16 mouse cellular contexts compared by ENCODE assay signal in genomic region chr7:44669103-44669502, GRCm38 (mm10). TPM values are rescaled to one million over a fixed set of nuclear protein-coding genes. Genes with fewer than 3 reads are reported as not detected.
DNase-seq lines count a peak whose midpoint lies in the region; ATAC-seq lines count a peak whose summit lies in the region.
"Had no signal": no experiment of that assay in that cellular context is flagged by ENCODE, and none has a peak within 500 bp of the region (broad histone marks: within the 10 kb centered on the region; RNA-seq: fewer than 3 reads in every experiment).

No protein-coding gene starts in this region.

- DNase-seq in embryonic facial prominence, embryonic 10.5 days (ENCODE audit: low spot score), result no peak
- DNase-seq in ZHBTc4 (ENCODE audit: low read depth, low spot score), result peak; percentile 13
- DNase-seq in kidney, postnatal 25 days, result peak; percentile 78 to 93
- peak; percentile 74 to 89 for DNase-seq in lung, postnatal 4 days
- no peak for DNase-seq in embryo, embryonic 9.5 days (ENCODE audit: extremely low spot score)
- DNase-seq in heart, postnatal 36 days, result no peak
- DNase-seq: right cerebral cortex, postnatal 4 days; thymus, postnatal 36 days had no signal

- no peak overlapping the region for H3K9ac ChIP-seq in embryonic facial prominence, embryonic 12.5 days
- H3K9ac ChIP-seq: neural tube, embryonic 12.5 days had no signal

- H3K4me2 ChIP-seq in embryonic facial prominence, embryonic 12.5 days (replicated peaks), result 0 out of 2 replicates have a peak overlapping the region, but pooled peaks have one; percentile 7
- H3K4me2 ChIP-seq: neural tube, embryonic 12.5 days had no signal

- H3K4me1 ChIP-seq in embryonic facial prominence, embryonic 12.5 days, result peaks cover 13% of the 10 kb centered on the region; the same call in 1 of the 2 replicates
- H3K4me1 ChIP-seq in embryonic facial prominence, embryonic 10.5 days, result peaks cover 19% of the 10 kb centered on the region

- no peak for ATAC-seq in embryonic facial prominence, embryonic 12.5 days (ENCODE audit: insufficient number of reproducible peaks, insufficient read depth, low FRiP score, low TSS enrichment)
- ATAC-seq in CD4-positive, CD25-positive, alpha-beta regulatory T cell, adult 4 months, result no peak

- no peak overlapping the region for H3K27ac ChIP-seq in embryonic facial prominence, embryonic 12.5 days
- H3K27ac ChIP-seq in embryonic facial prominence, embryonic 10.5 days (replicated peaks), result no peak overlapping the region
- H3K27ac ChIP-seq: neural tube, embryonic 12.5 days had no signal

- no peaks in the 10 kb centered on the region for H3K36me3 ChIP-seq in embryonic facial prominence, embryonic 12.5 days
- H3K36me3 ChIP-seq in embryonic facial prominence, embryonic 10.5 days (replicated peaks), result no peaks in the 10 kb centered on the region
- H3K36me3 ChIP-seq: neural tube, embryonic 12.5 days had no signal

- intact Hi-C loops in heart, postnatal 36 days (cut with DNase I), result loop anchor here (2.0 kb wide), 1 partner anchor 32 kb away; no protein-coding TSS in a partner anchor

- 12% methylated on average over 21 of the region's 21 CpGs for WGBS in embryonic facial prominence, embryonic 12.5 days
- 14% methylated on average over 21 of the region's 21 CpGs for WGBS in embryonic facial prominence, embryonic 10.5 days

- no peak overlapping the region for H3K4me3 ChIP-seq in embryonic facial prominence, embryonic 12.5 days
- H3K4me3 ChIP-seq in embryonic facial prominence, embryonic 10.5 days, result no peak overlapping the region; the same call in 1 of the 2 replicates
- H3K4me3 ChIP-seq: megakaryocyte, embryonic 14.5 days; neural tube, embryonic 12.5 days had no signal

- H3K9me3 ChIP-seq in embryonic facial prominence, embryonic 12.5 days, result peaks cover 3% of the 10 kb centered on the region; the same call in 1 of the 2 replicates
- peaks cover 5% of the 10 kb centered on the region; the same call in 1 of the 2 replicates for H3K9me3 ChIP-seq in embryonic facial prominence, embryonic 10.5 days

- H3K27me3 ChIP-seq in embryonic facial prominence, embryonic 12.5 days, result peaks cover 24% of the 10 kb centered on the region
- peaks cover 46% of the 10 kb centered on the region for H3K27me3 ChIP-seq in embryonic facial prominence, embryonic 10.5 days (replicated peaks; ENCODE audit: low read depth, poor library complexity, severe bottlenecking)

RNA-seq across cellular contexts. Expression of gene Myh14, which starts 1.5 kb away (rescaled TPM):
- polyA plus RNA-seq in embryonic facial prominence, embryonic 12.5 days (2016; fragmentation: Nextera tagmentation; extraction: Ambion mirVana), result 6.5 and 6.8 TPM in 2 replicates
- 2.7 and 4.3 TPM in 2 replicates for polyA plus RNA-seq in embryonic facial prominence, embryonic 10.5 days (2016; fragmentation: Nextera tagmentation; extraction: Ambion mirVana)
- polyA plus RNA-seq in CD4-positive, CD25-positive, alpha-beta regulatory T cell, adult 4 months (2017; shearing (Covaris generic)), result not detected
- 100 to 1,000 TPM in 1 of 2 experiments, 10 to 100 TPM in 1; 81.8 to 110 TPM for total RNA-seq in heart, postnatal 36 days (2021)

RNA-seq across cellular contexts. Expression of gene Izumo2, which starts 39.4 kb away (rescaled TPM):
- not detected in 2 replicates for polyA plus RNA-seq in embryonic facial prominence, embryonic 12.5 days (2016; fragmentation: Nextera tagmentation; extraction: Ambion mirVana)
- polyA plus RNA-seq in embryonic facial prominence, embryonic 10.5 days (2016; fragmentation: Nextera tagmentation; extraction: Ambion mirVana), result not detected in 2 replicates
- not detected for polyA plus RNA-seq in CD4-positive, CD25-positive, alpha-beta regulatory T cell, adult 4 months (2017; shearing (Covaris generic))
- total RNA-seq in heart, postnatal 36 days (2021), result not detected
- total RNA-seq: left cerebral cortex, postnatal 25 days had no signal
- polyA plus RNA-seq: brain, embryonic 14.5 days; C2C12; heart, embryonic 14.5 days; neural tube, embryonic 12.5 days had no signal

Comparison
In these comparisons a context has a peak if more than half of its experiments do, and no peak if none do; other contexts are left out.
1. DNase-seq: peak in ZHBTc4 (single experiment), kidney, postnatal 25 days (2 of 2) and lung, postnatal 4 days (2 of 2); none in embryonic facial prominence, embryonic 10.5 days (single experiment), embryo, embryonic 9.5 days (single experiment) and heart, postnatal 36 days (0 of 2).